ENCODE assay signal across 26 mouse cellular contexts in the genomic region with DNA sequence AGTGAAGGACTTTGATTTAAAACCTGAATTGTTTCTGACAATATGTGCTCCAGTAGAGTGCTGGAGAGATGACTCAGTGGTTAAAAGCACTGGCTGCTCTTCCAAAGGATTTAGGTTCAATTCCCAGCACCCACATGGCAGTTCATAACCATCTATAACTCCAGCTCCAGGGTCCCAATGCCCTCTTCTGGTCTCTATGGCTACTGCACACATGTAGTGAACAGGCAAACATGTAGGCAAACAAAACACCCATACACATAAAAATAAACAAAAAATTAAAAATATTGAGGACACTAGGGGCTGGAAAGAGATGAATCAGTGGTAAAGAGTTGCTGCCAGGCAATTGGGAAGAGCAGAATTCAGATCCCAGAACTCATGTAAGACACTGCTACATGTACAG.
"Had no signal": no experiment of that assay in that cellular context is flagged by ENCODE, and none has a peak within 500 bp of the region (broad histone marks: within the 10 kb centered on the region; RNA-seq: fewer than 3 reads in every experiment).

No protein-coding gene starts in this region.

- H3K4me2 ChIP-seq: heart, embryonic 11.5 days; heart, embryonic 13.5 days; heart, embryonic 15.5 days; hindbrain, embryonic 12.5 days; hindbrain, embryonic 14.5 days; intestine, embryonic 15.5 days; limb, embryonic 12.5 days; liver, embryonic 11.5 days; liver, embryonic 13.5 days; liver, embryonic 15.5 days had no signal

- H3K9ac ChIP-seq: heart, embryonic 13.5 days; heart, embryonic 15.5 days; hindbrain, embryonic 12.5 days; hindbrain, embryonic 14.5 days; intestine, embryonic 15.5 days; limb, embryonic 12.5 days; liver, embryonic 13.5 days; liver, embryonic 15.5 days had no signal

- ATAC-seq: hindbrain, embryonic 16.5 days; inflammation-experienced regulatory T-cells, adult 6 months; intestine, embryonic 15.5 days; intestine, postnatal 0 days had no signal

- H3K27me3 ChIP-seq: heart, embryonic 15.5 days; intestine, embryonic 15.5 days had no signal

- H3K36me3 ChIP-seq: heart, embryonic 13.5 days; heart, embryonic 15.5 days; hindbrain, embryonic 10.5 days; hindbrain, embryonic 12.5 days; intestine, embryonic 15.5 days; limb, embryonic 10.5 days; limb, embryonic 12.5 days; liver, embryonic 13.5 days; liver, embryonic 15.5 days had no signal

- H3K9me3 ChIP-seq: heart, embryonic 15.5 days; hindbrain, embryonic 10.5 days; hindbrain, embryonic 12.5 days; intestine, embryonic 15.5 days; limb, embryonic 10.5 days; limb, embryonic 12.5 days; liver, embryonic 13.5 days; liver, embryonic 15.5 days had no signal

- H3K27ac ChIP-seq: heart, embryonic 13.5 days; heart, embryonic 15.5 days; hindbrain, embryonic 10.5 days; hindbrain, embryonic 12.5 days; hindbrain, embryonic 14.5 days; intestine, embryonic 15.5 days; left cerebral cortex, adult 2 months; limb, embryonic 10.5 days; limb, embryonic 12.5 days; liver, embryonic 13.5 days; liver, embryonic 15.5 days had no signal

- DNase-seq: gastrocnemius, postnatal 25 days; heart, adult 18-20 months; heart, postnatal 14 days; heart, postnatal 36 days; kidney, adult 18-20 months; kidney, adult 8-10 months; kidney, postnatal 10 days; kidney, postnatal 25 days; kidney, postnatal 4 days; liver; liver, embryonic 13.5 days had no signal

- H3K4me3 ChIP-seq: heart, embryonic 13.5 days; heart, embryonic 15.5 days; hindbrain, embryonic 10.5 days; hindbrain, embryonic 12.5 days; intestine, embryonic 15.5 days; left cerebral cortex, adult 2 months; limb, embryonic 10.5 days; limb, embryonic 12.5 days; liver, embryonic 13.5 days; liver, embryonic 15.5 days had no signal
